ENCODE assay signal across 29 mouse cellular contexts in the genomic region with DNA sequence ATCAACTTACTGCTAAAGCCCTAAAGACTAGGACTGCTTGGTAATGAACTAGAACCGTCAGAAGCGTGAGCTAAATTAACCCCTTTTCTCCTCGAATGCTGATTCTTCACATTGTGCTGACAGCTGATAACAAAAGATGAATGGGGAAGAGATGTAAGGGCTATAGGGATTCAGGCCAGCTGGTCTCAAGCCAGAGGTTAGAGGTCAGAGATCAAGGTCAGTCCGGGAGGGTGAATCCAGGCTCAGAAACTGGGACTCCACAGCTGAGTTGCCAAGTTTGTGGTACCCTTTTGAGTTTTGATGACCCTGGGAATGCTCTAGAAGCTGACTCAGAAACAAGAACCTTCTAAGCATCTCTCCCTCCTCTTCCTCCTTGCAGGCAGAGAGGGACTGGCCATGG. TPM values are rescaled to one million over a fixed set of nuclear protein-coding genes. Genes with fewer than 3 reads are reported as not detected.
"Had no signal": no experiment of that assay in that cellular context is flagged by ENCODE, and none has a peak within 500 bp of the region (broad histone marks: within the 10 kb centered on the region; RNA-seq: fewer than 3 reads in every experiment).

No protein-coding gene starts in this region.

- H3K27me3 ChIP-seq: limb, embryonic 13.5 days; midbrain, embryonic 12.5 days; midbrain, embryonic 15.5 days; neural tube, embryonic 12.5 days; neural tube, embryonic 15.5 days had no signal

- H3K36me3 ChIP-seq: limb, embryonic 13.5 days; midbrain, embryonic 12.5 days; midbrain, embryonic 15.5 days; neural tube, embryonic 12.5 days; neural tube, embryonic 15.5 days had no signal

- H3K27ac ChIP-seq: limb, embryonic 13.5 days; liver, embryonic 14.5 days; macrophage; midbrain, embryonic 12.5 days; midbrain, embryonic 15.5 days; neural tube, embryonic 12.5 days; neural tube, embryonic 15.5 days; stomach, postnatal 0 days had no signal

- H3K4me3 ChIP-seq: limb, embryonic 13.5 days; midbrain, embryonic 12.5 days; midbrain, embryonic 15.5 days; neural tube, embryonic 12.5 days; neural tube, embryonic 15.5 days had no signal

- H3K9me3 ChIP-seq: limb, embryonic 13.5 days; midbrain, embryonic 12.5 days; midbrain, embryonic 15.5 days; neural tube, embryonic 12.5 days; neural tube, embryonic 15.5 days had no signal

- ATAC-seq: liver, postnatal 0 days; lung, postnatal 0 days; midbrain, embryonic 15.5 days had no signal

- H3K4me2 ChIP-seq: limb, embryonic 13.5 days; lung, embryonic 14.5 days; midbrain, embryonic 12.5 days; midbrain, embryonic 15.5 days; neural tube, embryonic 12.5 days; neural tube, embryonic 15.5 days had no signal

- DNase-seq: kidney, adult 9 months; kidney, postnatal 14 days; kidney, postnatal 4 days; left cerebral cortex, postnatal 4 days; liver; liver, postnatal 0 days; lung, embryonic 14.5 days; right cerebral cortex, adult 18-20 months; right cerebral cortex, postnatal 14 days; right cerebral cortex, postnatal 4 days; thymus, adult 18-20 months; thymus, postnatal 36 days had no signal

- H3K9ac ChIP-seq: limb, embryonic 13.5 days; liver, embryonic 14.5 days; liver, postnatal 0 days; lung, embryonic 14.5 days; midbrain, embryonic 12.5 days; midbrain, embryonic 15.5 days; neural tube, embryonic 12.5 days; neural tube, embryonic 15.5 days had no signal

- H3K4me1 ChIP-seq: limb, embryonic 13.5 days; midbrain, embryonic 12.5 days; midbrain, embryonic 15.5 days; neural tube, embryonic 12.5 days had no signal

RNA-seq across cellular contexts. Expression of a gene that starts 28.1 kb away (rescaled TPM):
- total RNA-seq: layer of hippocampus, adult 18-20 months; layer of hippocampus, postnatal 14 days; left cerebral cortex, adult 8-10 months; left cerebral cortex, postnatal 14 days; left cerebral cortex, postnatal 4 days; megakaryocyte, adult 5-6 weeks had no signal
- polyA plus RNA-seq: kidney, embryonic 16.5 days; liver, embryonic 14.5 days; liver, postnatal 0 days; lung, embryonic 14.5 days; lung, postnatal 0 days; macrophage; midbrain, embryonic 12.5 days; midbrain, embryonic 15.5 days; neural tube, embryonic 12.5 days; stomach, embryonic 14.5 days; stomach, postnatal 0 days; urinary bladder, adult 2 months had no signal
